ENCODE assay signal across 9 mouse cellular contexts in the genomic region with DNA sequence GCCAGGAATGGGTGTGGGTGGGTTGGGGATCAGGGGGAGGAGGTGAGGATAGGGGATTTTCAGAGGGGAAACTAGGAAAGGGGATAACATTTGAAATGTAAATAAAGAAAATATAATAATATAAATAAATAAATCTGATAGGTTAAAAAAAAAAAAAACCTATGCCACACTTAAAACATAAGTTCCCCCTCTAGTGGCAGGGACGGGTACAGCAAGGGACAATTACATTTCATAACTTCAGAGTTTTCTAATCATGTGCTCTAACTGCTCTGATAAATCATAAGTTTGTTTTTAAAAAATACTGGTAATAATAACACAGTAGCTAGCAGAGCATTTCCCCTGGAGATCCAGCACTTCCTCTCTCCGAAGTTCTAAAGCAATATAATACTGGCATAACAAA. TPM values are rescaled to one million over a fixed set of nuclear protein-coding genes. Genes with fewer than 3 reads are reported as not detected.
DNase-seq lines count a peak whose midpoint lies in the region; ATAC-seq lines count a peak whose summit lies in the region.
"Had no signal": no experiment of that assay in that cellular context is flagged by ENCODE, and none has a peak within 500 bp of the region (broad histone marks: within the 10 kb centered on the region; RNA-seq: fewer than 3 reads in every experiment).

No protein-coding gene starts in this region.

- 34% methylated on average over 2 of the region's 2 CpGs for WGBS in heart, embryonic 11.5 days (ENCODE audit: insufficient replicate concordance)
- WGBS in forebrain, embryonic 11.5 days = 46% methylated on average over 2 of the region's 2 CpGs

- no peak overlapping the region for H3K9ac ChIP-seq in heart, embryonic 11.5 days (ENCODE audit: low read depth, low read length)
- no peak overlapping the region for H3K9ac ChIP-seq in forebrain, embryonic 11.5 days (ENCODE audit: low read length)

- no peak for ATAC-seq in heart, embryonic 11.5 days (replicated peaks; ENCODE audit: insufficient number of reproducible peaks, low FRiP score, low TSS enrichment)
- ATAC-seq in erythroblast, adult 5-6 weeks (replicated peaks; ENCODE audit: low FRiP score, poor library complexity, severe bottlenecking) = no peak
- ATAC-seq in forebrain, embryonic 11.5 days (replicated peaks; ENCODE audit: low FRiP score) = no peak

- H3K9me3 ChIP-seq in heart, embryonic 11.5 days (replicated peaks; ENCODE audit: control insufficient read depth, low read length) = no peaks in the 10 kb centered on the region; the same call in 1 of the 2 replicates
- no peaks in the 10 kb centered on the region for H3K9me3 ChIP-seq in forebrain, embryonic 11.5 days (ENCODE audit: control insufficient read depth, low read length)

- intact Hi-C loops in heart, postnatal 14 days (cut with DNase I) = loop anchor here (5.0 kb wide), 1 partner anchor 1915 kb away; no protein-coding TSS in a partner anchor
- intact Hi-C loops in left cerebral cortex, postnatal 25 days (cut with DNase I) = no loop called here

- no peaks in the 10 kb centered on the region for H3K27me3 ChIP-seq in heart, embryonic 11.5 days (ENCODE audit: control insufficient read depth, insufficient read depth, low read length)
- no peaks in the 10 kb centered on the region for H3K27me3 ChIP-seq in forebrain, embryonic 11.5 days (ENCODE audit: control insufficient read depth, insufficient read depth, low read length)

- no peaks in the 10 kb centered on the region for H3K4me1 ChIP-seq in heart, embryonic 11.5 days (ENCODE audit: control insufficient read depth, insufficient read depth, low read length)
- H3K4me1 ChIP-seq in forebrain, embryonic 11.5 days (replicated peaks; ENCODE audit: control insufficient read depth, insufficient read depth, low read length) = no peaks in the 10 kb centered on the region

- no peak overlapping the region for H3K4me3 ChIP-seq in heart, embryonic 11.5 days (ENCODE audit: low read depth, low read length)
- no peak overlapping the region for H3K4me3 ChIP-seq in forebrain, embryonic 11.5 days (ENCODE audit: low read depth, low read length)

- peak; percentile 10 to 46 for DNase-seq in heart, postnatal 14 days
- DNase-seq in testis, postnatal 10 days (ENCODE audit: low spot score) = peak; percentile 60
- no peak for DNase-seq in testis, postnatal 14 days (ENCODE audit: low spot score)
- DNase-seq in adrenal gland, postnatal 10 days = peak; percentile 58
- DNase-seq in left cerebral cortex, postnatal 25 days (ENCODE audit: low spot score in 2 of 2) = peak; percentile 7 to 32
- DNase-seq in forebrain, embryonic 11.5 days (ENCODE audit: low spot score) = no peak

- H3K27ac ChIP-seq in heart, embryonic 11.5 days (ENCODE audit: low read depth, low read length) = no peak overlapping the region
- no peak overlapping the region for H3K27ac ChIP-seq in forebrain, embryonic 11.5 days (ENCODE audit: low read depth, low read length)

- no peaks in the 10 kb centered on the region for H3K36me3 ChIP-seq in heart, embryonic 11.5 days (ENCODE audit: control insufficient read depth, insufficient read depth, low read length)
- no peaks in the 10 kb centered on the region for H3K36me3 ChIP-seq in forebrain, embryonic 11.5 days (ENCODE audit: control insufficient read depth, insufficient read depth, low read length)

- no peak overlapping the region for H3K4me2 ChIP-seq in heart, embryonic 11.5 days
- no peak overlapping the region for H3K4me2 ChIP-seq in forebrain, embryonic 11.5 days (ENCODE audit: low read depth, low read length, severe bottlenecking)

RNA-seq across cellular contexts. Expression of a gene that starts 49.4 kb away (rescaled TPM):
- total RNA-seq in heart, postnatal 14 days (2021) = 1 to 10 TPM; 1.2 to 1.5 TPM
- polyA plus RNA-seq in heart, embryonic 11.5 days (2014; fragmentation: Nextera tagmentation; extraction: Ambion mirVana) = 3.4 and 4.1 TPM in 2 replicates
- total RNA-seq in adrenal gland, postnatal 10 days (2021) = under 1 TPM; 0.54 to 0.55 TPM
- total RNA-seq in left cerebral cortex, postnatal 25 days (2021) = 1 to 10 TPM; 1.1 to 1.2 TPM
- total RNA-seq in erythroblast, adult 5-6 weeks (2015; ENCODE audit: low replicate concordance) = not detected in 2 replicates
- total RNA-seq in erythroblast, adult 5-6 weeks (2017; ENCODE audit: low replicate concordance) = not detected in 2 replicates
- polyA plus RNA-seq in forebrain, embryonic 11.5 days (2014; fragmentation: Nextera tagmentation; extraction: Ambion mirVana) = 2.2 and 2.3 TPM in 2 replicates
- total RNA-seq: hematopoietic stem cell, adult 5-6 weeks had no signal

Comparison
In these comparisons a context has a peak if more than half of its experiments do, and no peak if none do; other contexts are left out.
1. DNase-seq: peak in heart, postnatal 14 days (2 of 2), testis, postnatal 10 days (single experiment), adrenal gland, postnatal 10 days (single experiment) and left cerebral cortex, postnatal 25 days (2 of 2); none in testis, postnatal 14 days (single experiment) and forebrain, embryonic 11.5 days (single experiment).